Mouse (Mus musculus): ENCODE data around the gene Rnf144b. TPM values are rescaled to one million over a fixed set of nuclear protein-coding genes. Genes with fewer than 3 reads are reported as not detected.

Rnf144b gene
- polyA plus RNA-seq, 1 experiment: 15.1 TPM

DNA sequence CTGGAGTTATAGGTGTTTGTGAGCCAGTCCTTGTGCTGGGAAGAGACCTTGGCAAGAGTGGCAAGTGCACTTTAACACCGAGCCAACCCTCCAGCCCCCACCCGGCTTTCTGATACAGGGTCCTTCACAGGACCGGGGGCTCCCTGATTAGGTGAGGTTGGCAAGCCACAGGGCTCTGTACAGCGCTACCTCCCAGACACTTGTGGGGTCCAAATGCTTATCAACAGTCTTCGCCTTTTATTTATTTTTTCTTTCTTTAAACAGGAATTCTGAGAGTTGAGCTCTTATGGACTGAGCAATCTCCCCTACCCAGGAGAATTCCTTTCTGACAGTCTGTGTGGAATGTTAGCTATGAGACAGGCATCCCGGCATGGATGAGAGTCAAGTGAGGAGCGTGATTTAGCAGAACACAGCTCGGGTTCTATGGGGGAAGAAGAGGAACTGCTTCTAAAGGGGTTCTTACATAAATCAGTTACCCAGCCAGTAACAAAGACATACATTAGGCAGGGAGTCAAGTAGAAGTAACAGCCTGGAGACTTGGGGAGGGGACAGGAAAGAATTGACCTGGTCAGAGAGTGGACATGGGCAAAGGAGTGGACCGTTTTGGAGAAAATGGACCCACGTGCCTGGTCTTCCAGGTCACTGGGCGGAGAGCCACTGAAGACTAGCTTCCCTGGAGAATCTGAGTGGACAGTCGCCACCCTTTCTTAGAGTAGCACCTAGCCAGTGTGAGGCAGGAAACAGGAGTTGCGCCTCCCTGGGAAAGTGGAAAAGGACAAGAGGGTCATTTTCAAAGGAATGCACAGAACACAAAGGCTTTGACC is 154.8 kb downstream of the Rnf144b start:
- TF ChIP-seq POLR2A (IDR thresholded peaks at IDR 0.05; ENCODE audit: extremely low read depth, insufficient read depth, low read length): no peak
- TF ChIP-seq CTCF (IDR thresholded peaks at IDR 0.05; ENCODE audit: extremely low read depth, insufficient read depth, low read length): no peak
- Histone ChIP-seq H3K27ac (ENCODE audit: insufficient read depth, low read length) (no peak overlapping the region), H3K4me1 (ENCODE audit: control insufficient read depth, insufficient read depth, low read length) (no peaks in the 10 kb centered on the region), H3K4me3 (ENCODE audit: insufficient read depth, low read length) (no peak overlapping the region)

GRCm38 (mm10) chr13:47277824-47278290 is 155.4 kb downstream of the Rnf144b start:
- Histone ChIP-seq H3K4me1 (ENCODE audit: control insufficient read depth, insufficient read depth, low read length) (no peaks in the 10 kb centered on the region), H3K4me3 (ENCODE audit: insufficient read depth, low read length) (no peak overlapping the region), H3K27ac (ENCODE audit: insufficient read depth, low read length) (no peak overlapping the region)
- no peak for TF ChIP-seq CTCF (IDR thresholded peaks at IDR 0.05; ENCODE audit: extremely low read depth, insufficient read depth, low read length)
- TF ChIP-seq POLR2A (IDR thresholded peaks at IDR 0.05; ENCODE audit: extremely low read depth, insufficient read depth, low read length): no peak

- no peaks in the 10 kb centered on the region for H3K4me1 ChIP-seq (ENCODE audit: control insufficient read depth, insufficient read depth, low read length)
- H3K4me3 ChIP-seq (ENCODE audit: insufficient read depth, low read length): no peak overlapping the region
- no peak overlapping the region for H3K27ac ChIP-seq (ENCODE audit: insufficient read depth, low read length)
- TF ChIP-seq POLR2A (IDR thresholded peaks at IDR 0.05; ENCODE audit: extremely low read depth, insufficient read depth, low read length) (no peak), CTCF (IDR thresholded peaks at IDR 0.05; ENCODE audit: extremely low read depth, insufficient read depth, low read length) (no peak)
These were observed 159.8 kb downstream of the Rnf144b start for GRCm38 (mm10) chr13:47282221-47282620.

DNA sequence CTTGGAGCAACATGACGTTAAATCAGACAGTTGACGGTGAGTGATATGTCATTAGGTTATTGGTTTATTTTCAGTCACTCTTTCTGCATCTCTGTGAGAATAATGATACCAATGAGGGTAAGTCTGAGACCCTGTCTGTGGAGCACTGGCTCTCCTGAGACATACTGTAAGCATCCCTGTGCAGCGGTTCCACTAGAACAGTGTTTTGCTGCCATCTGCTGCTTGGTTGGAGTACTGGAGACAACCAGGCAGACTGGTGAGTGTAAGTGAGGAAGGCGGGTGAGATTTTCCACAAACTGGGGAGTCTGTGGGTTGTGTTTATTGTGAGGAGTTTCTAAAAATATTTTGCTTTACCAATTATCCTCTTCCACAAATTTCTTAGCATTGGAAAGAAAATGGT is 166.0 kb downstream of the Rnf144b start:
- Histone ChIP-seq H3K4me3 (ENCODE audit: insufficient read depth, low read length) (no peak overlapping the region), H3K27ac (ENCODE audit: insufficient read depth, low read length) (no peak overlapping the region), H3K4me1 (ENCODE audit: control insufficient read depth, insufficient read depth, low read length) (no peaks in the 10 kb centered on the region)
- TF ChIP-seq CTCF (IDR thresholded peaks at IDR 0.05; ENCODE audit: extremely low read depth, insufficient read depth, low read length) (peak; percentile 99), POLR2A (IDR thresholded peaks at IDR 0.05; ENCODE audit: extremely low read depth, insufficient read depth, low read length) (no peak)

- H3K4me1 ChIP-seq (ENCODE audit: control insufficient read depth, insufficient read depth, low read length): no peaks in the 10 kb centered on the region
- no peak overlapping the region for H3K4me3 ChIP-seq (ENCODE audit: insufficient read depth, low read length)
- TF ChIP-seq CTCF (IDR thresholded peaks at IDR 0.05; ENCODE audit: extremely low read depth, insufficient read depth, low read length): no peak
- no peak for TF ChIP-seq POLR2A (IDR thresholded peaks at IDR 0.05; ENCODE audit: extremely low read depth, insufficient read depth, low read length)
- H3K27ac ChIP-seq (ENCODE audit: insufficient read depth, low read length): no peak overlapping the region
These were observed 174.0 kb downstream of the Rnf144b start for GRCm38 (mm10) chr13:47296465-47296864.

Other genes with a start within 250 kb of the Rnf144b start
- 16.0 TPM in 2 replicates for gene Kif13a, start 192.8 kb upstream of the Rnf144b start, polyA plus RNA-seq (2012; rRNA removed)
- 12.0 and 13.2 TPM in 2 replicates for gene Nhlrc1, start 107.8 kb upstream of the Rnf144b start, polyA plus RNA-seq (2012; rRNA removed)
- 6.4 and 7.1 TPM in 2 replicates for gene Kdm1b, start 79.2 kb upstream of the Rnf144b start, polyA plus RNA-seq (2012; rRNA removed)
- 12.3 and 13.9 TPM in 2 replicates for gene Tpmt, start 77.9 kb upstream of the Rnf144b start, polyA plus RNA-seq (2012; rRNA removed)
- gene Dek, start 16.5 kb upstream of the Rnf144b start, polyA plus RNA-seq (2012; rRNA removed): 41.4 and 46.1 TPM in 2 replicates